Mouse (Mus musculus) R1 (cell line): ENCODE results near the gene Olfr47.
A peak's percentile ranks its signal among the peaks of the same experiment; 100 is the strongest.
"Not testable (repeated sequence)": the region's sequence is repeated elsewhere in the genome, so short reads cannot be mapped to it uniquely, and the experiment has no call there.

Source experiments
- DNase-seq: peaks from one replicate; pipeline ENCODE4 v3.0.0-alpha.2; 2018; ENCODE audit warnings: low read depth, low spot score

The Olfr47 gene

GRCm38 (mm10) chr6:43231255-43231654 is at the start of gene Olfr47:
Gene Olfr47, plus strand, starts transcription at chr6:43231529.
- not testable (repeated sequence) for DNase-seq

- no peak for DNase-seq
These were observed 40.3 kb upstream of the Olfr47 start for GRCm38 (mm10) chr6:43190986-43191385.

- no peak for DNase-seq
These were observed 34.5 kb upstream of the Olfr47 start, which contains the start of gene Olfr435 for GRCm38 (mm10) chr6:43196781-43197180. Gene Olfr435, plus strand, starts transcription at chr6:43197146.

GRCm38 (mm10) chr6:43198094-43198493 is 33.2 kb upstream of the Olfr47 start:
- DNase-seq = no peak

- DNase-seq = no peak
These were observed 28.5 kb upstream of the Olfr47 start for GRCm38 (mm10) chr6:43202786-43203185.

GRCm38 (mm10) chr6:43205355-43205754 is 26.0 kb upstream of the Olfr47 start:
- DNase-seq = peak; percentile 72

GRCm38 (mm10) chr6:43212873-43213272 is 18.5 kb upstream of the Olfr47 start, which contains the start of gene Olfr434:
Gene Olfr434, plus strand, starts transcription at chr6:43213021.
- not testable (repeated sequence) for DNase-seq

GRCm38 (mm10) chr6:43242061-43242460 is 10.7 kb downstream of the Olfr47 start:
- peak; percentile 35 for DNase-seq

GRCm38 (mm10) chr6:43247396-43247795 is 16.1 kb downstream of the Olfr47 start:
- DNase-seq = no peak

- no peak for DNase-seq
These were observed 21.7 kb downstream of the Olfr47 start for GRCm38 (mm10) chr6:43252994-43253393.

- DNase-seq = peak; percentile 19
These were observed 23.0 kb downstream of the Olfr47 start for GRCm38 (mm10) chr6:43254193-43254926.

- DNase-seq = no peak
These were observed 29.4 kb downstream of the Olfr47 start for GRCm38 (mm10) chr6:43260756-43261155.

GRCm38 (mm10) chr6:43265363-43266041 is 34.2 kb downstream of the Olfr47 start, which contains the start of gene Arhgef5:
Gene Arhgef5, plus strand, starts transcription at chr6:43265582.
- DNase-seq = peak; percentile 47

GRCm38 (mm10) chr6:43266356-43266755 is 35.0 kb downstream of the Olfr47 start:
- DNase-seq = peak; percentile 27

GRCm38 (mm10) chr6:43272597-43272996 is 41.3 kb downstream of the Olfr47 start:
- DNase-seq = no peak

- DNase-seq = no peak
These were observed 42.8 kb downstream of the Olfr47 start for GRCm38 (mm10) chr6:43274123-43274522.

GRCm38 (mm10) chr6:43278247-43278646 is 46.9 kb downstream of the Olfr47 start:
- peak; percentile 14 for DNase-seq

GRCm38 (mm10) chr6:43280481-43280880 is 49.2 kb downstream of the Olfr47 start:
- no peak for DNase-seq
